Mouse (Mus musculus) lung, postnatal 0 days (tissue): ENCODE results near the gene Aff3. TPM values are rescaled to one million over a fixed set of nuclear protein-coding genes. Genes with fewer than 3 reads are reported as not detected.

ENCODE experiments used
- ATAC-seq: fragments of 200-750 bp; cut with Nextera tagmentation; 2 replicates; pipeline ENCODE4 v1.8.0; 2017; ENCODE audit warnings: moderate library complexity
- DNase-seq: peaks from one replicate; pipeline ENCODE4 v3.0.0-alpha.2; 2016; ENCODE audit warnings: low spot score
- H3K27ac ChIP-seq: fragments of 300-500 bp; sonication (generic); 2 replicates; pipeline ENCODE4 v1.5.1; 2014; ENCODE audit warnings: antibody characterized with exemption, mild to moderate bottlenecking, low read length, mixed read lengths
- H3K27me3 ChIP-seq: fragments of 300-500 bp; sonication (generic); replicated peaks from 2 replicates; pipeline ENCODE4 v1.6.1; 2014; ENCODE audit warnings: low read length, mixed read lengths; ENCODE audit not compliant: insufficient read depth
- H3K36me3 ChIP-seq: fragments of 300-500 bp; sonication (generic); 2 replicates; pipeline ENCODE4 v1.6.1; 2014; ENCODE audit warnings: low read length, mixed read lengths; ENCODE audit not compliant: insufficient read depth
- H3K4me1 ChIP-seq: fragments of 300-500 bp; sonication (generic); 2 replicates; pipeline ENCODE4 v1.6.1; 2014; ENCODE audit warnings: antibody characterized with exemption, low read depth, low read length, mixed read lengths; ENCODE audit not compliant: insufficient read depth
- H3K4me2 ChIP-seq: fragments of 300-500 bp; sonication (generic); replicated peaks from 2 replicates; pipeline ENCODE4 v1.6.1; 2014; ENCODE audit warnings: low read depth, mild to moderate bottlenecking, low read length, moderate library complexity, mixed read lengths
- H3K4me3 ChIP-seq: fragments of 300-500 bp; sonication (generic); 2 replicates; pipeline ENCODE4 v1.5.1; 2014; ENCODE audit warnings: low read depth, low read length
- H3K9ac ChIP-seq: fragments of 300-500 bp; sonication (generic); replicated peaks from 2 replicates; pipeline ENCODE4 v1.6.1; 2014; ENCODE audit warnings: low read depth, mild to moderate bottlenecking
- H3K9me3 ChIP-seq: fragments of 300-500 bp; sonication (generic); 2 replicates; pipeline ENCODE4 v1.6.1; 2016; ENCODE audit warnings: low read length, mixed read lengths
- CTCF ChIP-seq: IDR thresholded peaks from 2 replicates; pipeline ENCODE4 v1.5.1; 2016; ENCODE audit warnings: antibody characterized with exemption, mild to moderate bottlenecking
- EP300 ChIP-seq: IDR thresholded peaks from 2 replicates; pipeline ENCODE4 v1.6.1; 2016; ENCODE audit warnings: antibody characterized with exemption, mild to moderate bottlenecking, control low read depth
- WGBS: fragments of 180-500 bp; shearing (Covaris S2); extraction: QIAGEN DNeasy Blood & Tissue Kit; methylation state at CpG from one replicate; pipeline ENCODE4 v1.1.7; 2014; 5-methylcytosine and 5-hydroxymethylcytosine counted together
- polyA plus RNA-seq: library from polyadenylated mRNA; unstranded; fragments of >200 nt; fragmentation: Nextera tagmentation; extraction: Ambion mirVana; gene quantifications from 2 replicates; pipeline ENCODE4 v1.2.1, GENCODE M21; 2015

Gene Aff3
- polyA plus RNA-seq, 1 experiment from 2014 or later, result 5.9 TPM

GRCm38 (mm10) chr1:38252031-38252765 is 412.6 kb downstream of the Aff3 start:
- no peak overlapping the region for H3K27ac ChIP-seq
- H3K9me3 ChIP-seq, result no peaks in the 10 kb centered on the region
- no peak for ATAC-seq

GRCm38 (mm10) chr1:38251448-38251847 is 413.3 kb downstream of the Aff3 start:
- H3K36me3 ChIP-seq, result no peaks in the 10 kb centered on the region
- no peak for ATAC-seq
- H3K27ac ChIP-seq, result no peak overlapping the region
- no peak for DNase-seq
- H3K4me3 ChIP-seq, result no peak overlapping the region
- no peaks in the 10 kb centered on the region for H3K4me1 ChIP-seq
- H3K9ac ChIP-seq, result no peak overlapping the region
- H3K4me2 ChIP-seq, result no peak overlapping the region
- H3K27me3 ChIP-seq, result no peaks in the 10 kb centered on the region
- no peaks in the 10 kb centered on the region for H3K9me3 ChIP-seq
- TF ChIP-seq EP300, result no peak
- no peak for TF ChIP-seq CTCF
- WGBS, result 88% methylated on average over 11 of the region's 11 CpGs

More at GRCm38 (mm10) chr1:38252031-38252765, 412.6 kb downstream of the Aff3 start:
- TF ChIP-seq EP300 (no peak), CTCF (no peak)
- Histone ChIP-seq H3K4me2 (no peak overlapping the region), H3K36me3 (no peaks in the 10 kb centered on the region), H3K4me1 (no peaks in the 10 kb centered on the region), H3K27me3 (no peaks in the 10 kb centered on the region), H3K9ac (no peak overlapping the region), H3K4me3 (no peak overlapping the region)
- 59% methylated on average over 19 of the region's 19 CpGs for WGBS
- DNase-seq, result no peak

GRCm38 (mm10) chr1:38250246-38250645 is 414.5 kb downstream of the Aff3 start:
- Histone ChIP-seq H3K27ac (no peak overlapping the region), H3K36me3 (no peaks in the 10 kb centered on the region), H3K4me2 (no peak overlapping the region), H3K9me3 (no peaks in the 10 kb centered on the region), H3K4me3 (no peak overlapping the region), H3K4me1 (no peaks in the 10 kb centered on the region), H3K9ac (no peak overlapping the region), H3K27me3 (no peaks in the 10 kb centered on the region)
- no peak for ATAC-seq
- WGBS, result 82% methylated on average over 3 of the region's 3 CpGs
- DNase-seq, result no peak
- no peak for TF ChIP-seq CTCF
- TF ChIP-seq EP300, result no peak

- TF ChIP-seq EP300, result no peak
- no peak for TF ChIP-seq CTCF
- 79% methylated on average over 7 of the region's 7 CpGs for WGBS
- H3K4me1 ChIP-seq, result no peaks in the 10 kb centered on the region
- ATAC-seq, result no peak
- no peaks in the 10 kb centered on the region for H3K27me3 ChIP-seq
- no peak overlapping the region for H3K27ac ChIP-seq
- no peak for DNase-seq
- H3K4me3 ChIP-seq, result no peak overlapping the region
- H3K9ac ChIP-seq, result no peak overlapping the region
- H3K9me3 ChIP-seq, result no peaks in the 10 kb centered on the region
- no peak overlapping the region for H3K4me2 ChIP-seq
- H3K36me3 ChIP-seq, result no peaks in the 10 kb centered on the region
Observed at GRCm38 (mm10) chr1:38249561-38249960, 415.2 kb downstream of the Aff3 start.

GRCm38 (mm10) chr1:38248027-38248426 is 416.7 kb downstream of the Aff3 start:
- Histone ChIP-seq H3K4me3 (no peak overlapping the region), H3K9ac (no peak overlapping the region), H3K4me2 (no peak overlapping the region), H3K27me3 (no peaks in the 10 kb centered on the region), H3K4me1 (no peaks in the 10 kb centered on the region), H3K27ac (no peak overlapping the region), H3K9me3 (no peaks in the 10 kb centered on the region), H3K36me3 (no peaks in the 10 kb centered on the region)
- DNase-seq (no peak), ATAC-seq (no peak)
- TF ChIP-seq CTCF (no peak), EP300 (no peak)
- WGBS, result 33% methylated on average over 9 of the region's 9 CpGs

GRCm38 (mm10) chr1:38242559-38242958 is 422.2 kb downstream of the Aff3 start:
- Histone ChIP-seq H3K4me2 (no peak overlapping the region), H3K9ac (no peak overlapping the region), H3K27ac (no peak overlapping the region), H3K27me3 (no peaks in the 10 kb centered on the region), H3K4me3 (no peak overlapping the region), H3K36me3 (no peaks in the 10 kb centered on the region), H3K9me3 (no peaks in the 10 kb centered on the region), H3K4me1 (no peaks in the 10 kb centered on the region)
- TF ChIP-seq CTCF, result no peak
- WGBS, result 37% methylated on average over 4 of the region's 4 CpGs
- DNase-seq (no peak), ATAC-seq (no peak)

- H3K4me3 ChIP-seq, result no peak overlapping the region
- no peaks in the 10 kb centered on the region for H3K36me3 ChIP-seq
- ATAC-seq (no peak), DNase-seq (no peak)
- no peak for TF ChIP-seq CTCF
- no peak for TF ChIP-seq EP300
- no peak overlapping the region for H3K9ac ChIP-seq
- no peaks in the 10 kb centered on the region for H3K27me3 ChIP-seq
- no peak overlapping the region for H3K4me2 ChIP-seq
- 54% methylated on average over 4 of the region's 4 CpGs for WGBS
- no peaks in the 10 kb centered on the region for H3K4me1 ChIP-seq
- no peak overlapping the region for H3K27ac ChIP-seq
- no peaks in the 10 kb centered on the region for H3K9me3 ChIP-seq
Observed at GRCm38 (mm10) chr1:38241801-38242200, 423.0 kb downstream of the Aff3 start.
